Mouse (Mus musculus) heart, embryonic 10.5 days (tissue): ENCODE results near the gene Fstl5. TPM values are rescaled to one million over a fixed set of nuclear protein-coding genes. Genes with fewer than 3 reads are reported as not detected.

Source experiments
- DNase-seq: peaks from one replicate; pipeline ENCODE4 v3.0.0-alpha.2; 2017; ENCODE audit warnings: low spot score
- H3K27ac ChIP-seq: fragments of 300-500 bp; sonication (generic); 2 replicates; pipeline ENCODE4 v1.5.1; 2016; ENCODE audit warnings: mild to moderate bottlenecking
- H3K27me3 ChIP-seq: fragments of 300-500 bp; sonication (generic); 2 replicates; pipeline ENCODE4 v1.6.1; 2016; ENCODE audit warnings: mild to moderate bottlenecking; ENCODE audit not compliant: poor library complexity, insufficient read depth, severe bottlenecking
- H3K36me3 ChIP-seq: fragments of 300-500 bp; sonication (generic); 2 replicates; pipeline ENCODE4 v1.6.1; 2016; ENCODE audit warnings: mild to moderate bottlenecking, moderate library complexity
- H3K4me1 ChIP-seq: fragments of 300-500 bp; sonication (generic); 2 replicates; pipeline ENCODE4 v1.6.1; 2016; ENCODE audit warnings: mild to moderate bottlenecking
- H3K4me3 ChIP-seq: fragments of 300-500 bp; sonication (generic); 2 replicates; pipeline ENCODE4 v1.5.1; 2016; ENCODE audit warnings: mild to moderate bottlenecking, moderate library complexity
- H3K9me3 ChIP-seq: fragments of 300-500 bp; sonication (generic); 2 replicates; pipeline ENCODE4 v1.6.1; 2016; ENCODE audit warnings: mild to moderate bottlenecking, moderate library complexity
- WGBS: fragments of 180-500 bp; shearing (Covaris S2); methylation state at CpG from one replicate; pipeline ENCODE4 v1.1.7; 2016; 5-methylcytosine and 5-hydroxymethylcytosine counted together
- polyA plus RNA-seq: library from polyadenylated mRNA; unstranded; fragments of >200 nt; fragmentation: Nextera tagmentation; extraction: Ambion mirVana; gene quantifications from 2 replicates; pipeline ENCODE4 v1.2.1, GENCODE M21; 2016

Fstl5 gene
- polyA plus RNA-seq = not detected in 2 replicates

- peak within 1 kb of the TSS; percentile 56 for H3K4me3 ChIP-seq
- DNase-seq = peak; percentile 90
- H3K9me3 ChIP-seq = no peaks in the 10 kb centered on the region
- no peaks in the 10 kb centered on the region for H3K4me1 ChIP-seq
- H3K27ac ChIP-seq = no peak within 1 kb of the TSS
- no peaks in the 10 kb centered on the region for H3K36me3 ChIP-seq
- no peaks in the 10 kb centered on the region for H3K27me3 ChIP-seq
- WGBS = 1% methylated on average over 28 of the region's 28 CpGs
Observed at GRCm38 (mm10) chr3:76074060-76074707, at the start of gene Fstl5. Gene Fstl5 (plus strand): TSS chr3:76074270.

- Histone ChIP-seq H3K4me3 (no peak overlapping the region), H3K36me3 (no peaks in the 10 kb centered on the region), H3K27ac (no peak overlapping the region), H3K9me3 (no peaks in the 10 kb centered on the region), H3K27me3 (no peaks in the 10 kb centered on the region), H3K4me1 (no peaks in the 10 kb centered on the region)
- DNase-seq = no peak
Observed at GRCm38 (mm10) chr3:76025523-76025922, 48.5 kb upstream of the Fstl5 start.

DNA sequence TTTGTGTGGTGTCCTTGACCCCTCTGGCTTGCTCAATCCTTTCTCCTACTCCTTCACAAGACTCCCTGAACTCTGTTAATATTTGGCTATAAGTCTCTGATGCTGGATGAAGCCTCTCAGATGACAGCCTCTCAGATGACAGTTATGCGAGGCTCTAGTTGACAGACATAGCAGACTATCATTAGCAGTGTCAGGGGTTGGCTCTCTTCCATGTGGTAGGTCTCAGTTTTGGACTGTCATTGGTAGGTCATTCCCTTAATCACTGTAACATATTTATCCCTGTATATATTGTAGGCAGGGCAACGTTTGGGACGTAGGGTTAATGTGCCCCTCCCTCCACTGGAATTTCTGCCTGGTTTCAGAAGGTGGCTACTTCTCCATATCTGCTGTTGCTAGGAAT is 22.9 kb upstream of the Fstl5 start:
- H3K36me3 ChIP-seq = no peaks in the 10 kb centered on the region
- H3K27me3 ChIP-seq = no peaks in the 10 kb centered on the region
- 72% methylated on average over 3 of the region's 3 CpGs for WGBS
- no peaks in the 10 kb centered on the region for H3K4me1 ChIP-seq
- no peak for DNase-seq
- no peak overlapping the region for H3K4me3 ChIP-seq
- no peaks in the 10 kb centered on the region for H3K9me3 ChIP-seq
- H3K27ac ChIP-seq = no peak overlapping the region

DNA sequence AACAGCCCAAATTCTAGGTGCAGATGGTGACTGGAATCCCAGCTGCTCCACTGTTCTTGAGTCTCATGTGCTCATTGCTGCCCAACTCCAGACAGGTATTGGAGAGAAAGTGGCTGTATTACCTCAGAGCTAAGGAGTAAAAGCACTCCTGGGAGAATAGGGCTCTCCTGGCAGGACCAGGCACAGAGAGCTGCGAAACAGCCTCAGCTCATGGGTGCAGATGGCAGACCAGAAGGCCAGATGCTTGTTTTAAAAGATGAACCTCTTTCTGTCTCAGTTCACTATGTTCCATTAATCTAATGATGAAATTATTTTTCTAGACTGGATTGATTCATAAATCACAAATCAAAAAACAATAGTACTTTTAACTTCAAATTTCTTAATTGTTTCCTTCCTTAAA is 12.1 kb upstream of the Fstl5 start:
- no peaks in the 10 kb centered on the region for H3K9me3 ChIP-seq
- H3K4me3 ChIP-seq = no peak overlapping the region
- H3K36me3 ChIP-seq = no peaks in the 10 kb centered on the region
- 76% methylated on average over 1 of the region's 1 CpGs for WGBS
- no peaks in the 10 kb centered on the region for H3K4me1 ChIP-seq
- H3K27ac ChIP-seq = no peak overlapping the region
- DNase-seq = no peak
- no peaks in the 10 kb centered on the region for H3K27me3 ChIP-seq

- H3K27me3 ChIP-seq = no peaks in the 10 kb centered on the region
- DNase-seq = no peak
- no peaks in the 10 kb centered on the region for H3K36me3 ChIP-seq
- H3K4me1 ChIP-seq = no peaks in the 10 kb centered on the region
- 6% methylated on average over 3 of the region's 3 CpGs for whole genome bisulfite sequencing
- H3K27ac ChIP-seq = no peak overlapping the region
- no peaks in the 10 kb centered on the region for H3K9me3 ChIP-seq
- H3K4me3 ChIP-seq = no peak overlapping the region
Observed at GRCm38 (mm10) chr3:76067920-76068319, 6.2 kb upstream of the Fstl5 start.

DNA sequence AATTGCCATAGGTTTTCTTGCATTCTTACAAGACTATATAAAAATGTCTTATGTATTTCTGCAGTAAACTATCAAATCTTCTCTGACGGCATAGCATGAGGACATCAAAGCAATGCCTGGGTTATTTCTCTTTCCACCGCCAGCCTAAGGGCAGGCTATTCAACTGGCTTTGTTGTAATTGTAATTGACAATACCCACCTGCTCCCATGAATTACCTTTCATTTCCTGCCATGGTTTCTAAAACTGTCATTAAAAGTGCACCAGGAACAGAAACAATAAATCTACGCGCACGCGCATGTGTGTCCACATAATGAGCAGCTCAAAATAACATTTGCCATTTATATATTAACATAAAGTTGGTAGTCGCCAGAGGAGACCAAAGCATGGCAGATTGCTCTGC is 1.2 kb upstream of the Fstl5 start:
- WGBS = 86% methylated on average over 7 of the region's 7 CpGs
- DNase-seq = no peak

DNA sequence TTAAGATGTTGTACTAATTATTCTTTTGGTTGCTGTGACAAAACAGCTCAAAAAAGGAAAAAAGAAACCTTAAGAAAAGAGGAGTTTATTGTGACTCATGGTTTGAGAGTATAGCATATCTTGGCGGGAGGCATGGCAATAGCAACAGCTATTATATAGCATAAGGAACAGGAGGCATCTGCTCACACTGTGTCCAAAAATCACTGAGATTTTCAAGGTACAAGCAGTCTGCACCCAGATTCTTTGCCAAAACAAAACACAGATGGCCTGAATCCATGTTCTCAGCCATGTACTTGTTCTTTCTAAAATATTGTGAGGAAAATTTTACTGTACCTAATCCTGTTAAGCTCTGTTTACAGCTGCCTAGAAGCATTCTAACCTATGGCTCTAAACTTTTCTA is 66.4 kb downstream of the Fstl5 start:
- no peak for DNase-seq
- Histone ChIP-seq H3K4me3 (no peak overlapping the region), H3K27ac (no peak overlapping the region), H3K4me1 (no peaks in the 10 kb centered on the region), H3K36me3 (no peaks in the 10 kb centered on the region), H3K27me3 (no peaks in the 10 kb centered on the region), H3K9me3 (no peaks in the 10 kb centered on the region)
- 84% methylated on average over 1 of the region's 1 CpGs for WGBS

More for the DNA sequence above, 1.2 kb upstream of the Fstl5 start:
- Histone ChIP-seq H3K9me3 (no peaks in the 10 kb centered on the region), H3K36me3 (no peaks in the 10 kb centered on the region), H3K27me3 (no peaks in the 10 kb centered on the region), H3K27ac (no peak overlapping the region), H3K4me1 (no peaks in the 10 kb centered on the region), H3K4me3 (no peak overlapping the region)

- DNase-seq = no peak
- WGBS = 88% methylated on average over 11 of the region's 11 CpGs
- Histone ChIP-seq H3K36me3 (no peaks in the 10 kb centered on the region), H3K4me3 (no peak overlapping the region), H3K27ac (no peak overlapping the region), H3K4me1 (no peaks in the 10 kb centered on the region), H3K9me3 (no peaks in the 10 kb centered on the region), H3K27me3 (no peaks in the 10 kb centered on the region)
Observed at GRCm38 (mm10) chr3:76147846-76148245, 73.8 kb downstream of the Fstl5 start.

DNA sequence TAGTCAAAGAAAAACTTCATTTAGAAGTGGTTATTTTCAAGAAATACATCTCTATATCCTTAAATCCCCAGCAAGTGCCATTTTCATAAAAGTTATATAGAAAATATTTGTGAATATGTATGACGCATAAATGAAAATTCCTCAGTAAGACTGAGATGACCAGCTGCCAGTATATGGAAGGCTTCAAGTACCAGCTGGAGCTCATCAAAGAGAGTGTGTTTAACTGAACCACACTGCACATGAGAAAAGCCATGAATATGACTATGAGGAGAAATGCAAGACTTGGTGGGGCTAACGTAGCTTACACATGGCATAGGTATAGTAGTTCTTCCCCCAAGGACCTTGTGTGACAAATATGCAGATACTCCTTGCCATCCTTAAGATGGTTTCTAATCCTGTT is 164.8 kb downstream of the Fstl5 start:
- Histone ChIP-seq H3K4me3 (no peak overlapping the region), H3K9me3 (no peaks in the 10 kb centered on the region), H3K27me3 (no peaks in the 10 kb centered on the region), H3K4me1 (no peaks in the 10 kb centered on the region), H3K36me3 (no peaks in the 10 kb centered on the region), H3K27ac (no peak overlapping the region)
- 87% methylated on average over 2 of the region's 2 CpGs for WGBS
- DNase-seq = no peak

- DNase-seq = no peak
- no peaks in the 10 kb centered on the region for H3K36me3 ChIP-seq
- no peaks in the 10 kb centered on the region for H3K9me3 ChIP-seq
- H3K27ac ChIP-seq = no peak overlapping the region
- H3K27me3 ChIP-seq = no peaks in the 10 kb centered on the region
- H3K4me1 ChIP-seq = no peaks in the 10 kb centered on the region
- WGBS = 74% methylated on average over 1 of the region's 1 CpGs
- no peak overlapping the region for H3K4me3 ChIP-seq
Observed at GRCm38 (mm10) chr3:76251385-76251784, 177.3 kb downstream of the Fstl5 start.

GRCm38 (mm10) chr3:76292993-76293392 is 218.9 kb downstream of the Fstl5 start:
- DNase-seq = no peak
- no peaks in the 10 kb centered on the region for H3K36me3 ChIP-seq
- no peaks in the 10 kb centered on the region for H3K4me1 ChIP-seq
- no peak overlapping the region for H3K27ac ChIP-seq
- H3K9me3 ChIP-seq = no peaks in the 10 kb centered on the region
- WGBS = 71% methylated on average over 1 of the region's 1 CpGs
- H3K4me3 ChIP-seq = no peak overlapping the region
- no peaks in the 10 kb centered on the region for H3K27me3 ChIP-seq

GRCm38 (mm10) chr3:76294394-76294793 is 220.3 kb downstream of the Fstl5 start:
- H3K36me3 ChIP-seq = no peaks in the 10 kb centered on the region
- H3K27me3 ChIP-seq = no peaks in the 10 kb centered on the region
- WGBS = 55% methylated on average over 1 of the region's 1 CpGs
- DNase-seq = no peak
- no peak overlapping the region for H3K27ac ChIP-seq
- H3K9me3 ChIP-seq = no peaks in the 10 kb centered on the region
- no peak overlapping the region for H3K4me3 ChIP-seq
- no peaks in the 10 kb centered on the region for H3K4me1 ChIP-seq

DNA sequence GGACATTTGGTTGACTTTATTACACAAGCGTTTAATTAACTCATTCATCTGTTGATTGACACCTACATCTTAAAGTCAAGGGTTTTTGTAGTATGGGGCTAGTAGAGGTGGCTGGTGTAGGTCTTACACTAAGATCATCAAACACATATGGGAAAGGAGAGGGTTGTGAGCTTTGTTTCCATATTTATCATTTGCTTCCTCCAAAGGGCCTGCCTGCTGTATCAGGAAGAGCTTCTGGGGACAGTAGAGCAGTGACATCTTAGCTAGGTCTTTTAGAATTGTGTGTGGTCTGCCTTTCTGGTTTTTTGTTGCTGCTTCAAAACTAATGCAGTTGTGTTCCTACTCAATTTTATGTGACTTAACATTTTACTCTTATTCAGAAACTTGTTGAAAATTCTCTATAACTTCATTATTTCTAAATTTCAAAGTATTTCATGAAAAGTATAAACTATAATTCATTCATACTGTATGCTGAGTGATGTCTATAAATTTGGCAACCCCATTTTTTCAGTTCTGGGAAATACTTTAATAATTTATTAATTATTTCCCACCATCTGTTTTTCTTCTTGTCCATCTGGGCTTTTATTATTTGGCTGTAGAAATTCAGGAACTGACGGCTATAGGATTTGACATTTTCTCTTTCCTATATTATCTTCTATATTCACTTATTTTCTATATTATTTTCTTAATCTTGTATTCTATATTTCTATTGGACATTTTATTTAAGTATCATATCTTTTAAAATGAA is 227.1 kb downstream of the Fstl5 start:
- DNase-seq = no peak
- Histone ChIP-seq H3K4me3 (no peak overlapping the region), H3K4me1 (no peaks in the 10 kb centered on the region), H3K36me3 (no peaks in the 10 kb centered on the region), H3K9me3 (no peaks in the 10 kb centered on the region), H3K27me3 (no peaks in the 10 kb centered on the region), H3K27ac (no peak overlapping the region)
- 90% methylated on average over 2 of the region's 2 CpGs for WGBS
